Mouse (Mus musculus) G1E-ER4 (cell line): ENCODE data around the gene Gm39653. TPM values are rescaled to one million over a fixed set of nuclear protein-coding genes. Genes with fewer than 3 reads are reported as not detected.

Experiments used
- GATA1 ChIP-seq: IDR thresholded peaks from one replicate; pipeline ENCODE4 v1.8.0; 2012; ENCODE audit warnings: low read length, inconsistent platforms
- polyA plus RNA-seq: library from polyadenylated mRNA; stranded (reverse); fragments of >175 nt; gene quantifications from 2 replicates; pipeline ENCODE4 v1.2.3, GENCODE M21; 2012

The Gm39653 gene
- polyA plus RNA-seq, 1 experiment = not detected

- TF ChIP-seq GATA1 = no peak
Measured at GRCm38 (mm10) chr1:63667201-63667948, 51.6 kb downstream of the Gm39653 start.

GRCm38 (mm10) chr1:63667949-63668851 lies 52.4 kb downstream of the Gm39653 start:
- TF ChIP-seq GATA1 = no peak

- TF ChIP-seq GATA1 = no peak
Measured at GRCm38 (mm10) chr1:63668852-63669160, 53.0 kb downstream of the Gm39653 start.

Other genes with a start within 250 kb of the Gm39653 start
- gene Adam23, start 170.1 kb upstream of the Gm39653 start, polyA plus RNA-seq = not detected in 2 replicates
- gene Dytn, start 71.0 kb downstream of the Gm39653 start, polyA plus RNA-seq = not detected in 2 replicates
- gene Mdh1b, start 114.3 kb downstream of the Gm39653 start, polyA plus RNA-seq = not detected in 2 replicates
- 3.1 and 3.9 TPM in 2 replicates for gene Fastkd2, start 114.6 kb downstream of the Gm39653 start, polyA plus RNA-seq
- not detected in 2 replicates for gene 4933402D24Rik, start 153.3 kb downstream of the Gm39653 start, polyA plus RNA-seq